Mouse (Mus musculus) layer of hippocampus, adult 2 months (tissue): ENCODE measurements around the gene Rnase12. TPM values are rescaled to one million over a fixed set of nuclear protein-coding genes. Genes with fewer than 3 reads are reported as not detected.
A peak's percentile ranks its signal among the peaks of the same experiment; 100 is the strongest.

Experiments used
- DNase-seq, 2 experiments: peaks; one replicate each; pipeline ENCODE4 v3.0.0; 2022; ENCODE audit warnings: low spot score in 2 of 2
- H3K27ac ChIP-seq: fragments of 200-600 bp; 2 replicates; pipeline ENCODE4 v1.8.1; 2022
- H3K4me3 ChIP-seq: fragments of 200-600 bp; 2 replicates; pipeline ENCODE4 v1.8.1; 2022; ENCODE audit warnings: mild to moderate bottlenecking
- CTCF ChIP-seq: fragments of 200-600 bp; conservative IDR thresholded peaks from 2 replicates; pipeline ENCODE4 v1.8.1; 2022; ENCODE audit warnings: antibody characterized with exemption, mild to moderate bottlenecking, moderate library complexity
- total RNA-seq, 2 experiments: library from RNA; stranded (reverse); gene quantifications; 2 replicates each; pipeline ENCODE4 v1.2.3; 2021

Gene Rnase12
- total RNA-seq, 2 experiments from 2014 or later = not detected

- no peak for TF ChIP-seq CTCF
- Histone ChIP-seq H3K27ac (peak within 1 kb of the TSS; percentile 89), H3K4me3 (peak within 1 kb of the TSS; percentile 73)
- DNase-seq = peak in 1 of 2 experiments; percentile 36
Observed at GRCm38 (mm10) chr14:51090921-51091900, 33.8 kb upstream of the Rnase12 start, which contains the start of the genes Rnase4 and Ang. Gene Rnase4, plus strand, starts transcription at chr14:51091077. Gene Ang, plus strand, starts transcription at chr14:51091150.

- no peak for TF ChIP-seq CTCF
- Histone ChIP-seq H3K4me3 (peak overlapping the region; percentile 73), H3K27ac (peak overlapping the region; percentile 89)
- DNase-seq = peak; percentile 76 to 84
Observed at GRCm38 (mm10) chr14:51090077-51090781, 32.8 kb upstream of the Rnase12 start.

- Histone ChIP-seq H3K4me3 (peak overlapping the region; percentile 73), H3K27ac (peak overlapping the region; percentile 89)
- no peak for TF ChIP-seq CTCF
- no peak for DNase-seq
Observed at GRCm38 (mm10) chr14:51089674-51090076, 32.2 kb upstream of the Rnase12 start.

GRCm38 (mm10) chr14:51088970-51089673, 31.7 kb upstream of the Rnase12 start:
- Histone ChIP-seq H3K27ac (peak overlapping the region; percentile 89), H3K4me3 (peak overlapping the region; percentile 73)
- TF ChIP-seq CTCF = no peak
- peak; percentile 95 to 98 for DNase-seq

GRCm38 (mm10) chr14:51088166-51088969, 30.9 kb upstream of the Rnase12 start:
- Histone ChIP-seq H3K27ac (peak overlapping the region; percentile 77), H3K4me3 (peak overlapping the region; percentile 73)
- DNase-seq = peak; percentile 80 to 89
- TF ChIP-seq CTCF = no peak

- H3K27ac ChIP-seq = peak overlapping the region; percentile 36; the same call in 1 of the 2 replicates
- peak overlapping the region; percentile 73 for H3K4me3 ChIP-seq
- TF ChIP-seq CTCF = no peak
- no peak for DNase-seq
Observed at GRCm38 (mm10) chr14:51087762-51088161, 30.3 kb upstream of the Rnase12 start.

GRCm38 (mm10) chr14:51085911-51086310, 28.4 kb upstream of the Rnase12 start:
- no peak for DNase-seq
- TF ChIP-seq CTCF = no peak
- no peak overlapping the region for H3K27ac ChIP-seq
- H3K4me3 ChIP-seq = no peak overlapping the region

- no peak for TF ChIP-seq CTCF
- no peak overlapping the region for H3K4me3 ChIP-seq
- no peak overlapping the region for H3K27ac ChIP-seq
- DNase-seq = no peak
Observed at GRCm38 (mm10) chr14:51085086-51085485, 27.6 kb upstream of the Rnase12 start.

- no peak for DNase-seq
- H3K27ac ChIP-seq = peak overlapping the region; percentile 86; the same call in 1 of the 2 replicates
- H3K4me3 ChIP-seq = peak overlapping the region; percentile 78
- no peak for TF ChIP-seq CTCF
Observed at GRCm38 (mm10) chr14:51083805-51084204, 26.3 kb upstream of the Rnase12 start.

GRCm38 (mm10) chr14:51082599-51083581, 25.4 kb upstream of the Rnase12 start:
- TF ChIP-seq CTCF = no peak
- H3K27ac ChIP-seq = peak overlapping the region; percentile 86
- peak overlapping the region; percentile 78 for H3K4me3 ChIP-seq
- DNase-seq = peak; percentile 62 to 72

GRCm38 (mm10) chr14:51081035-51081434, 23.6 kb upstream of the Rnase12 start:
- DNase-seq = no peak
- Histone ChIP-seq H3K4me3 (no peak overlapping the region), H3K27ac (no peak overlapping the region)
- no peak for TF ChIP-seq CTCF
